Mouse (Mus musculus): ENCODE data around the gene Bbs9. TPM values are rescaled to one million over a fixed set of nuclear protein-coding genes. Genes with fewer than 3 reads are reported as not detected.
"Not testable (repeated sequence)": the region's sequence is repeated elsewhere in the genome, so short reads cannot be mapped to it uniquely, and the experiment has no call there.

Bbs9 gene
- polyA plus RNA-seq, 1 experiment from 2014 or later: 14.7 TPM

DNA sequence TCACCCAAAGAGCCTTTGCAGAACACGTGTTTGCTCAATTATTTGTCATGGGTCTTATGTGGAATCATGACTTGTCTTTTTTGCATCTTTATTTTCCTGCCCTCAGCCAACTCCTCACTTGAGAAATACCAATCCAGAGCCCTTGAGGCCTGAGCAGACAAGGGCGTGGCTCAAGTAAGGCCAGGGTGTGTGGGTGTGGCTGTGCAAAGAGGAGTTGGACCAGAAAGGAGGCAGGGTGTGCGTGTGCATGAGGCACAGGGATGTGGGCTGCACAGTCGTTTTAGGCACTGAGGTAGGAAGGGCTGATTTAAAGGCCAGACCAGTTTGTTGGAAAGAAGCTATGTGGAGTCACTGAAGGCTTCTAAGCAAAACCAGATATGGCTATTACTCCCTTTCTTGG, 373.7 kb downstream of the Bbs9 start:
- Histone ChIP-seq H3K9me3 (no peaks in the 10 kb centered on the region), H3K4me3 (no peak overlapping the region), H3K27me3 (no peaks in the 10 kb centered on the region), H3K9ac (no peak overlapping the region), H3K4me2 (no peak overlapping the region), H3K27ac (no peak overlapping the region), H3K36me3 (no peaks in the 10 kb centered on the region), H3K4me1 (no peaks in the 10 kb centered on the region)
- no peak for ATAC-seq (ENCODE audit: borderline replicate concordance, extremely low read depth, low FRiP score, low TSS enrichment)
- 65% methylated on average over 4 of the region's 4 CpGs for WGBS

DNA sequence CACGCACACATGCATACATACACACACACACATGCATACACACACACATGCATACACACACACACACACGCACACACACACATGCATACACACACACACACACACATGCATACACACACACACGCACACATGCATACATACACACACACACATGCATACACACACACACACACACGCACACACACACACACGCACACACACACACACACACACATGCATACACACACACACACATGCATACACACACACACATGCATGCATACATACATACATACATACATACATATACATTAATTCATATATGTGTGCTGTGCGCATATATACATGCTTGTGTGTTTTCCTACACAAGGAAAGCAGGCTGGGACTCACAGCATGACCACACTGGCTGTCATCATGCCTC, 393.6 kb downstream of the Bbs9 start:
- H3K9me3 ChIP-seq; H3K9ac ChIP-seq; H3K4me3 ChIP-seq; H3K4me2 ChIP-seq; H3K27ac ChIP-seq; H3K4me1 ChIP-seq; H3K27me3 ChIP-seq; H3K36me3 ChIP-seq; ATAC-seq (ENCODE audit: borderline replicate concordance, extremely low read depth, low FRiP score, low TSS enrichment): not testable (repeated sequence)
- WGBS: 87% methylated on average over 5 of the region's 6 CpGs

DNA sequence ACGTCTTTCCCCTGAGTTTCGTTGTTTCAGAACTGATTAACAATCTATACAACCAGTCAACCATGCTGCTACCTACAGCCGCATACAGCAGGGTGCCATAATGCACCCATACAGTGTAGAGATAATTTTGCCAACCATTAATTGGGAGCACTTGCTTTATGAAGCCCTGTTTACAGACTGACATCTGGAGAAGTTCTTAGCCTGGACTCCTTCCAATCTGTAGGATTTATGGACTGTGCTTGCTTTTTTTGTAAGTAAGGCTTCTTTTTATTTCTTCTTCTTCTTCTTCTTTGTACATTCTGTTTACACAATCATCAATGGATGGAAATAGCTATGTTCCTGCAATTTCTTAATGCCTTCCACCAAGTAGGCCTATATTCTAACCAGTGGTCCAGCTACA, 395.1 kb downstream of the Bbs9 start:
- H3K4me1 ChIP-seq: no peaks in the 10 kb centered on the region
- H3K9me3 ChIP-seq: no peaks in the 10 kb centered on the region
- H3K4me2 ChIP-seq: no peak overlapping the region
- no peak overlapping the region for H3K4me3 ChIP-seq
- no peak overlapping the region for H3K27ac ChIP-seq
- no peaks in the 10 kb centered on the region for H3K36me3 ChIP-seq
- peak; percentile 23; the same call in 1 of the 2 replicates for ATAC-seq (ENCODE audit: borderline replicate concordance, extremely low read depth, low FRiP score, low TSS enrichment)
- WGBS: 61% methylated on average over 3 of the region's 3 CpGs
- no peak overlapping the region for H3K9ac ChIP-seq
- no peaks in the 10 kb centered on the region for H3K27me3 ChIP-seq

DNA sequence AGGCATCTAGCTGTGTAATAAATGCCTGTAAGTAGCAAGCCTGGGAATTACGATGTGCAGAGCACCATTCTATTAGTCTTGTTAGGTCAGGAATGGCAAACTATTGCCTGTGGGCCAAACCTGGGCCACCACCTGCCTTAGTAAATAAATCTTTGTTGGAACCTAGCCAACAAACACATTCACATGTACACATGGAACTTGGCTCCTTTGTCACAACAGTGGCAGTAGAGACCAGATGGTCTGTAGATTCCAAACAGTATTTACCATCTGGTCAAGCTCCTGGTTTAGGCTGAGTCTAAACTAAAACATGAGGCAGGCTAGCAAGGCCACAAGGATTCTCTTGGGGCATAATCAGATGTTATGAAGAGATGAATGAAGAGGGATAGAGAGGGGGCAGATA, 399.7 kb downstream of the Bbs9 start:
- Histone ChIP-seq H3K4me1 (peaks cover 5% of the 10 kb centered on the region; the same call in 1 of the 2 replicates), H3K9me3 (no peaks in the 10 kb centered on the region), H3K27ac (no peak overlapping the region), H3K4me2 (no peak overlapping the region), H3K27me3 (no peaks in the 10 kb centered on the region), H3K9ac (no peak overlapping the region), H3K36me3 (no peaks in the 10 kb centered on the region), H3K4me3 (no peak overlapping the region)
- no peak for ATAC-seq (ENCODE audit: borderline replicate concordance, extremely low read depth, low FRiP score, low TSS enrichment)
- WGBS: 71% methylated on average over 1 of the region's 1 CpGs

DNA sequence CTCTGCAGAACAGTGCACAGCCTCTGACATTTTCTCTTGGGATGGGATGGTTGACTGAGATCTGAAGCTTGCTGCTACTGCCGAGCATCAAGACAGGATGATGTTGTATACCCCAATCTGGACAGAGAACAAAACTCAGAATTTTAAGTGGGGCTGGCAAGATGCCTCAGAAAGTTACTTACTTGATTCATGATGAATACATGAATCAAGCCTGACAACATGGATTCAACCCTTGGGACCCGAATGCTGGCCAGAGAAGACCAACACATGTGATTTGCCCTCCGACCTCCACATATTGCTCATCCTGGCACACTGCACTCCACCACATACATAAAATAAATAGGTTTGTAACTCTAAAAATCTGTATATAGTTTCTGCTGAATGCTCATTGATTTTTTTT, 403.8 kb downstream of the Bbs9 start:
- H3K36me3 ChIP-seq: no peaks in the 10 kb centered on the region
- peaks cover 5% of the 10 kb centered on the region; the same call in 1 of the 2 replicates for H3K4me1 ChIP-seq
- no peaks in the 10 kb centered on the region for H3K9me3 ChIP-seq
- H3K9ac ChIP-seq: no peak overlapping the region
- whole genome bisulfite sequencing: 63% methylated on average over 3 of the region's 3 CpGs
- no peaks in the 10 kb centered on the region for H3K27me3 ChIP-seq
- no peak for ATAC-seq (ENCODE audit: borderline replicate concordance, extremely low read depth, low FRiP score, low TSS enrichment)
- no peak overlapping the region for H3K4me3 ChIP-seq
- no peak overlapping the region for H3K4me2 ChIP-seq
- no peak overlapping the region for H3K27ac ChIP-seq

DNA sequence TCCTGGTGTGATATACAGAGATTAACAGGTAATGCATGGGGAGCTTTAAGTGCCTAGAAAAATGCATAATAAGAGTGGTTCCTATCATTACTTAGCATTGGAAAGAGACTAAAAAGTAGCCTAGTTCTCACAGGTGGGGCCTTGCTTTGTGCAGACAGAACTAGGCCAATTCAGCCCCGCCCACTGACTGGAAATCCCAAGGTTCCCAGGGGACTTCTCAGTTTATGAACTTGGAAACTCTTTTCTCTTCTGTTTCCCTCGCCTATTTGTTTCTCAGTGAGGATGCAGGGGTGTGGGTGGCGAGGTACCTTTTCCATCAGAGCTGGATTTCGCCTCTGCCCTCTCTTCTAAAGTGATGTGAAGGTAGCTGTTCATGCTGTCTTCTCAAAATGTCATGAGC, 410.8 kb downstream of the Bbs9 start:
- WGBS: 81% methylated on average over 4 of the region's 4 CpGs
- Histone ChIP-seq H3K27me3 (no peaks in the 10 kb centered on the region), H3K4me3 (no peak overlapping the region), H3K9ac (no peak overlapping the region), H3K9me3 (no peaks in the 10 kb centered on the region), H3K4me2 (no peak overlapping the region), H3K27ac (no peak overlapping the region), H3K36me3 (no peaks in the 10 kb centered on the region), H3K4me1 (no peaks in the 10 kb centered on the region)
- no peak for ATAC-seq (ENCODE audit: borderline replicate concordance, extremely low read depth, low FRiP score, low TSS enrichment)

DNA sequence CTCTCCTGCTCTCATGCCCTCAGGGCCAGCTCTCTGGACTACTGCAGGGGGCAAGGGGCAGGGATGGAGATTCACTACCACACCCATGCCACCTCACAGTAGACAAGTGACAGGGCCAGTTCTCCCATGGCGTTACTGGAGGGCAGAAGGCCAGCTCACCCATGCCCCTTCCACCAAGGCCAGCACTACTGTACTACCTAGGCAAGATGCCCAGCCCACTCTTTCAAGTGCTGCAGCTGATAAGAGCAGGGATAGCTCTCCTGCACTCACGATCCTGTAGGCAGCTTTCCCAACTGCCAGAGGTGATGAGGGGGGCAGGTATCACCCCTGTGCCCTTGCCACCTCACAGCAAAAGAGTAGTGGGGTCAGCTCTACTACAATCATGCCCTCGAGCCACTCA, 429.9 kb downstream of the Bbs9 start:
- Histone ChIP-seq H3K36me3 (no peaks in the 10 kb centered on the region), H3K9ac (no peak overlapping the region), H3K4me2 (no peak overlapping the region), H3K27ac (no peak overlapping the region), H3K27me3 (no peaks in the 10 kb centered on the region), H3K4me1 (no peaks in the 10 kb centered on the region), H3K9me3 (no peaks in the 10 kb centered on the region), H3K4me3 (no peak overlapping the region)
- ATAC-seq (ENCODE audit: borderline replicate concordance, extremely low read depth, low FRiP score, low TSS enrichment): peak; percentile 14; the same call in 1 of the 2 replicates
- WGBS: 56% methylated on average over 3 of the region's 3 CpGs

DNA sequence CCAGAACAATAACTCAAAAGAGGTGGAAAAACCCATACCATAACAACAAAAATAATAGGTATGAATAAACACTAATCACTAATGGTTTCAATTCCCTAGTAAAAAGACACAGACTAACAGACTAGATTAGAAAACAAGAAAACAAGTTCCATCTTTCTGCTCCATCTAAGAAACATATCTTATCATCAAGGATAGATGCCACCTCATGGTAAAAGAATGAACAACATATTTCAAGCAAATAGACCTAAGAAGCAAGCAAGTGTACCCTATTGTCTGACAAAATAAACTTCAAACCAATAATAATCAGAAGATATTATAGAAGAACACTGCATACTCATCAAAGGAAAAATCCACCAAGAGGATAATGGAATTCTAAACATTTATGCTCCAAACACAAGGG, 441.3 kb downstream of the Bbs9 start:
- no peak for ATAC-seq (ENCODE audit: borderline replicate concordance, extremely low read depth, low FRiP score, low TSS enrichment)
- Histone ChIP-seq H3K9me3 (no peaks in the 10 kb centered on the region), H3K9ac (no peak overlapping the region)

DNA sequence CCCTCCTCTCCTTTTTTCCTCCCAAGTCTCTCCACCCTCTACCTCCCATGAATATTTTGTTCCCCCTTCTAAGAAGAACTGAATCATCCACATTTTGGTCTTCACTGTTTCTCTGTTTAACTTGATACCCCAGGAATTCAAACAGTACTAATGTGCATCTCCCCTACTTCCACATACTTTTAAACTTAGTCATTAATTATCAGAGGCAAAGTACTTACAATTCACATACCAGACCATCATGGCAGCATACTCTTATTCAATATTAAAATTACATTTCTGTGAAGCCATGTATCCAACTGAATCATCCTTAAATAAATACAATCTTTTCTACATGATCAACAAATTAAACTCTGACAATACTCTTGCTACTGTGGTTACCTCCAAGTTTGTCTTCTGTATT, 460.1 kb downstream of the Bbs9 start:
- Histone ChIP-seq H3K9ac (no peak overlapping the region), H3K27me3 (no peaks in the 10 kb centered on the region), H3K27ac (no peak overlapping the region), H3K36me3 (no peaks in the 10 kb centered on the region), H3K4me3 (no peak overlapping the region), H3K4me2 (no peak overlapping the region), H3K9me3 (no peaks in the 10 kb centered on the region), H3K4me1 (no peaks in the 10 kb centered on the region)
- ATAC-seq (ENCODE audit: borderline replicate concordance, extremely low read depth, low FRiP score, low TSS enrichment): no peak

More for the DNA sequence above, 441.3 kb downstream of the Bbs9 start:
- Histone ChIP-seq H3K4me2 (no peak overlapping the region), H3K27ac (no peak overlapping the region), H3K36me3 (no peaks in the 10 kb centered on the region), H3K27me3 (no peaks in the 10 kb centered on the region), H3K4me1 (no peaks in the 10 kb centered on the region), H3K4me3 (no peak overlapping the region)

Other genes starting within 250 kb of the Bbs9 start
- 5.3 and 5.5 TPM in 2 replicates for gene Zfp599, start 215.8 kb upstream of the Bbs9 start, polyA plus RNA-seq (2015; fragmentation: Nextera tagmentation; extraction: Ambion mirVana)
- gene Zfp810, start 168.1 kb upstream of the Bbs9 start, polyA plus RNA-seq (2015; fragmentation: Nextera tagmentation; extraction: Ambion mirVana): 22.0 and 22.3 TPM in 2 replicates
- 56.4 and 57.4 TPM in 2 replicates for gene Anln, start 86.5 kb upstream of the Bbs9 start, polyA plus RNA-seq (2015; fragmentation: Nextera tagmentation; extraction: Ambion mirVana)
- 5.0 and 5.9 TPM in 2 replicates for gene 9530077C05Rik, start 64.2 kb upstream of the Bbs9 start, polyA plus RNA-seq (2015; fragmentation: Nextera tagmentation; extraction: Ambion mirVana)
- not detected in 2 replicates for gene Gm17545, start 21.4 kb upstream of the Bbs9 start, polyA plus RNA-seq (2015; fragmentation: Nextera tagmentation; extraction: Ambion mirVana)
- gene Rp9, start 6.0 kb upstream of the Bbs9 start, polyA plus RNA-seq (2015; fragmentation: Nextera tagmentation; extraction: Ambion mirVana): 68.6 and 68.8 TPM in 2 replicates